Mouse (Mus musculus) midbrain, embryonic 13.5 days (tissue): ENCODE measurements at regions not wholly inside any gene's neighbourhood (a gene's known extent, or its start where the extent isn't known, plus 50 kb on each side); places are given as distances from the start of the nearest gene placed in this dataset.

ENCODE experiments used
- ATAC-seq: fragments of 200-750 bp; cut with Nextera tagmentation; 2 replicates; pipeline ENCODE4 v1.8.0; 2017; ENCODE audit warnings: mild to moderate bottlenecking, moderate TSS enrichment, moderate library complexity
- H3K27ac ChIP-seq: fragments of 300-500 bp; sonication (generic); 2 replicates; pipeline ENCODE4 v1.5.1; 2015; ENCODE audit warnings: inconsistent platforms, mild to moderate bottlenecking, moderate library complexity
- H3K27me3 ChIP-seq: fragments of 300-500 bp; sonication (generic); 2 replicates; pipeline ENCODE4 v1.6.1; 2015; ENCODE audit warnings: mild to moderate bottlenecking, inconsistent platforms
- H3K36me3 ChIP-seq: fragments of 300-500 bp; sonication (generic); 2 replicates; pipeline ENCODE4 v1.6.1; 2015; ENCODE audit warnings: mild to moderate bottlenecking, inconsistent platforms
- H3K4me1 ChIP-seq: fragments of 300-500 bp; sonication (generic); replicated peaks from 2 replicates; pipeline ENCODE4 v1.6.1; 2015; ENCODE audit warnings: inconsistent platforms
- H3K4me2 ChIP-seq: fragments of 300-500 bp; sonication (generic); replicated peaks from 2 replicates; pipeline ENCODE4 v1.6.1; 2015; ENCODE audit warnings: moderate library complexity, mild to moderate bottlenecking, inconsistent platforms
- H3K4me3 ChIP-seq: fragments of 300-500 bp; sonication (generic); replicated peaks from 2 replicates; pipeline ENCODE4 v1.5.1; 2015; ENCODE audit warnings: mild to moderate bottlenecking, inconsistent platforms
- H3K9ac ChIP-seq: fragments of 300-500 bp; sonication (generic); replicated peaks from 2 replicates; pipeline ENCODE4 v1.6.1; 2015; ENCODE audit warnings: mild to moderate bottlenecking, inconsistent platforms
- H3K9me3 ChIP-seq: fragments of 300-500 bp; sonication (generic); 2 replicates; pipeline ENCODE4 v1.6.1; 2016; ENCODE audit warnings: mild to moderate bottlenecking, inconsistent platforms
- whole genome bisulfite sequencing: fragments of 180-500 bp; shearing (Covaris S2); methylation state at CpG from one replicate; pipeline ENCODE4 v1.1.7; 2015; 5-methylcytosine and 5-hydroxymethylcytosine counted together

DNA sequence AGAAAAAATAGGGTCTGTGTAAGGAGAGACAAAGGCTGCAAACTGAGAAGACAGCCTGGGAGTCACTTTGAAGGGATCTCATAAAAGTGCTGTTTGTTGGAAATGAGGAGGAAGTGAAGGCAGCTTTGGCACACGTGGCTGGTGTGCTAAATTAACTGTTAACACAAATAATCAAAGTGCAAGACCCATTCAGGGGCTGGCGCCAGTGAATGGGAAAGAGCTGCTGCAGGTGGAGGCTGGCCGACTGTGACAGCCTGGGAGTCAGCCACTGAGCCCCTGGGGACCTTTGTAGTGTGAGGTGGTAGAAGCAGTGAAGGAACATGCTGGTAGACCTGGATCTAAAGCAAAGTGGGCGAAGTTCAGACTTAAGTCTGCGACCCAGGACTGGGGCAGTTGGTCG, 57.8 kb upstream of the Gm21897 start:
- Histone ChIP-seq H3K27me3 (no peaks in the 10 kb centered on the region), H3K9ac (no peak overlapping the region), H3K27ac (no peak overlapping the region), H3K4me3 (no peak overlapping the region), H3K4me1 (no peaks in the 10 kb centered on the region), H3K9me3 (no peaks in the 10 kb centered on the region), H3K4me2 (no peak overlapping the region), H3K36me3 (no peaks in the 10 kb centered on the region)
- ATAC-seq = no peak
- 63% methylated on average over 6 of the region's 6 CpGs for WGBS

DNA sequence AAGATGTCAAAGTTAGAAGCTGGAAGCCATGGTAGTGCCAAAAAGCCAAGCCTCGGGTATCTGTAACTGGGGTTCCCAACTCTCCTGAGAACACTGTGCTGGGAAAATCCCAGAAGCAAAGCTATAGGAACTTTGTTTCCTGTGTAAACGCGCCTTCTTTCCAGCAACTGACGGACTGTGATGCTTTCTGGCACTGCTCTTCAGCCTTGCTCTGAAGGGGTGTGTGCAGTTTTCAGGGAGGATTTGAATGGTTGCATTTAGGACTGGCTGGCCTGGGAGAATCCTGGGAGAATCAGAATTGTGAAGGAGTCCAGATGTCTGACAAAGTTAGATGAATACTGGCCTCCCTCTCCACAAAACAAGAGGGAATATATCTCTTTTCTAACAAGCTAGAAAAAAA, 57.2 kb upstream of the Gm21897 start:
- Histone ChIP-seq H3K9ac (no peak overlapping the region), H3K27me3 (no peaks in the 10 kb centered on the region), H3K9me3 (no peaks in the 10 kb centered on the region), H3K4me3 (no peak overlapping the region), H3K4me1 (no peaks in the 10 kb centered on the region), H3K27ac (no peak overlapping the region), H3K4me2 (no peak overlapping the region), H3K36me3 (no peaks in the 10 kb centered on the region)
- WGBS = 83% methylated on average over 4 of the region's 4 CpGs
- no peak for ATAC-seq
